Mouse (Mus musculus) hindbrain, embryonic 14.5 days (tissue): ENCODE measurements around the gene Vezf1. TPM values are rescaled to one million over a fixed set of nuclear protein-coding genes. Genes with fewer than 3 reads are reported as not detected.

Source experiments
- ATAC-seq: fragments of 200-750 bp; cut with Nextera tagmentation; 2 replicates; pipeline ENCODE4 v1.8.0; 2017; ENCODE audit warnings: moderate number of reproducible peaks, mild to moderate bottlenecking, moderate TSS enrichment, moderate library complexity; ENCODE audit not compliant: low FRiP score
- DNase-seq: peaks from one replicate; pipeline ENCODE4 v3.0.0-alpha.2; 2015; ENCODE audit warnings: low spot score
- H3K27ac ChIP-seq: fragments of 300-500 bp; sonication (generic); 2 replicates; pipeline ENCODE4 v1.5.1; 2014; ENCODE audit warnings: mild to moderate bottlenecking, moderate library complexity
- H3K27me3 ChIP-seq: fragments of 300-500 bp; sonication (generic); 2 replicates; pipeline ENCODE4 v1.6.1; 2014; ENCODE audit warnings: mild to moderate bottlenecking, low read length, mixed read lengths; ENCODE audit not compliant: control insufficient read depth, insufficient read depth
- H3K36me3 ChIP-seq: fragments of 300-500 bp; sonication (generic); replicated peaks from 2 replicates; pipeline ENCODE4 v1.6.1; 2014; ENCODE audit not compliant: control insufficient read depth, insufficient read depth
- H3K4me1 ChIP-seq: fragments of 300-500 bp; sonication (generic); replicated peaks from 2 replicates; pipeline ENCODE4 v1.6.1; 2014; ENCODE audit warnings: antibody characterized with exemption, low read length, mixed read lengths; ENCODE audit not compliant: control insufficient read depth, insufficient read depth
- H3K4me2 ChIP-seq: fragments of 300-500 bp; sonication (generic); replicated peaks from 2 replicates; pipeline ENCODE4 v1.6.1; 2014; ENCODE audit warnings: mild to moderate bottlenecking, moderate library complexity
- H3K4me3 ChIP-seq: fragments of 300-500 bp; sonication (generic); replicated peaks from 2 replicates; pipeline ENCODE4 v1.5.1; 2014; ENCODE audit warnings: mild to moderate bottlenecking, low read length
- H3K9ac ChIP-seq: fragments of 300-500 bp; sonication (generic); 2 replicates; pipeline ENCODE4 v1.6.1; 2014
- H3K9me3 ChIP-seq: fragments of 300-500 bp; sonication (generic); 2 replicates; pipeline ENCODE4 v1.6.1; 2016; ENCODE audit warnings: low read length; ENCODE audit not compliant: control insufficient read depth
- WGBS: fragments of 180-500 bp; shearing (Covaris S2); extraction: QIAGEN DNeasy Blood & Tissue Kit; methylation state at CpG from one replicate; pipeline ENCODE4 v1.1.7; 2014; 5-methylcytosine and 5-hydroxymethylcytosine counted together
- polyA plus RNA-seq: library from polyadenylated mRNA; unstranded; fragments of >200 nt; fragmentation: Nextera tagmentation; extraction: Ambion mirVana; gene quantifications from 2 replicates; pipeline ENCODE4 v1.2.1, GENCODE M21; 2014

Vezf1 gene
- polyA plus RNA-seq, 1 experiment from 2014 or later: 48.3 TPM

- Histone ChIP-seq H3K36me3 (no peaks in the 10 kb centered on the region), H3K4me1 (peaks cover 33% of the 10 kb centered on the region), H3K4me3 (peak overlapping the region; percentile 93), H3K27me3 (no peaks in the 10 kb centered on the region), H3K4me2 (peak overlapping the region; percentile 78), H3K9ac (peak overlapping the region; percentile 98), H3K27ac (peak overlapping the region; percentile 91), H3K9me3 (no peaks in the 10 kb centered on the region)
- DNase-seq: peak; percentile 60
- peak; percentile 24; the same call in 1 of the 2 replicates for ATAC-seq
- WGBS: under 1% methylated on average over 29 of the region's 38 CpGs
Measured at GRCm38 (mm10) chr11:88099599-88100023, 31.5 kb downstream of the Vezf1 start.

- Histone ChIP-seq H3K36me3 (no peaks in the 10 kb centered on the region), H3K27me3 (no peaks in the 10 kb centered on the region), H3K27ac (0 out of 2 replicates have a peak overlapping the region, but pooled peaks have one; percentile 91), H3K4me1 (peaks cover 33% of the 10 kb centered on the region), H3K4me2 (peak overlapping the region; percentile 78), H3K9me3 (no peaks in the 10 kb centered on the region), H3K9ac (peak overlapping the region; percentile 98), H3K4me3 (peak overlapping the region; percentile 93)
- 34% methylated on average over 4 of the region's 4 CpGs for WGBS
- no peak for DNase-seq
- no peak for ATAC-seq
Measured at GRCm38 (mm10) chr11:88100170-88100569, 32.1 kb downstream of the Vezf1 start.

- no peak overlapping the region for H3K4me2 ChIP-seq
- H3K9ac ChIP-seq: no peak overlapping the region
- H3K9me3 ChIP-seq: no peaks in the 10 kb centered on the region
- DNase-seq (no peak), ATAC-seq (no peak)
- H3K4me3 ChIP-seq: no peak overlapping the region
- peaks cover 25% of the 10 kb centered on the region for H3K4me1 ChIP-seq
- 90% methylated on average over 19 of the region's 19 CpGs for WGBS
- H3K36me3 ChIP-seq: no peaks in the 10 kb centered on the region
- no peaks in the 10 kb centered on the region for H3K27me3 ChIP-seq
- H3K27ac ChIP-seq: no peak overlapping the region
Measured at GRCm38 (mm10) chr11:88103214-88103941, 35.3 kb downstream of the Vezf1 start.

GRCm38 (mm10) chr11:88105494-88106291 is 37.6 kb downstream of the Vezf1 start:
- Histone ChIP-seq H3K9me3 (no peaks in the 10 kb centered on the region), H3K4me1 (peaks cover 14% of the 10 kb centered on the region), H3K4me3 (no peak overlapping the region), H3K9ac (no peak overlapping the region), H3K27ac (no peak overlapping the region), H3K4me2 (no peak overlapping the region), H3K27me3 (no peaks in the 10 kb centered on the region), H3K36me3 (no peaks in the 10 kb centered on the region)
- 77% methylated on average over 6 of the region's 6 CpGs for WGBS
- ATAC-seq (no peak), DNase-seq (no peak)

- no peak overlapping the region for H3K4me3 ChIP-seq
- H3K9ac ChIP-seq: no peak overlapping the region
- 81% methylated on average over 8 of the region's 8 CpGs for WGBS
- ATAC-seq: no peak
- no peak for DNase-seq
- no peaks in the 10 kb centered on the region for H3K27me3 ChIP-seq
- no peaks in the 10 kb centered on the region for H3K36me3 ChIP-seq
- H3K27ac ChIP-seq: no peak overlapping the region
- peaks cover 9% of the 10 kb centered on the region; the same call in 1 of the 2 replicates for H3K4me1 ChIP-seq
- H3K9me3 ChIP-seq: no peaks in the 10 kb centered on the region
- no peak overlapping the region for H3K4me2 ChIP-seq
Measured at GRCm38 (mm10) chr11:88106292-88106554, 38.1 kb downstream of the Vezf1 start.

GRCm38 (mm10) chr11:88107365-88107764 is 39.3 kb downstream of the Vezf1 start:
- 85% methylated on average over 4 of the region's 4 CpGs for WGBS
- peaks cover 3% of the 10 kb centered on the region; the same call in 1 of the 2 replicates for H3K4me1 ChIP-seq
- H3K4me3 ChIP-seq: no peak overlapping the region
- no peaks in the 10 kb centered on the region for H3K36me3 ChIP-seq
- no peaks in the 10 kb centered on the region for H3K27me3 ChIP-seq
- DNase-seq (no peak), ATAC-seq (no peak)
- H3K27ac ChIP-seq: no peak overlapping the region
- no peaks in the 10 kb centered on the region for H3K9me3 ChIP-seq
- H3K9ac ChIP-seq: no peak overlapping the region
- H3K4me2 ChIP-seq: no peak overlapping the region

GRCm38 (mm10) chr11:88110031-88110594 is 42.0 kb downstream of the Vezf1 start:
- WGBS: 62% methylated on average over 7 of the region's 9 CpGs
- H3K36me3 ChIP-seq: no peaks in the 10 kb centered on the region
- no peak overlapping the region for H3K9ac ChIP-seq

GRCm38 (mm10) chr11:88112078-88112477 is 44.0 kb downstream of the Vezf1 start:
- ATAC-seq: no peak
- H3K27me3 ChIP-seq: no peaks in the 10 kb centered on the region
- no peaks in the 10 kb centered on the region for H3K36me3 ChIP-seq
- DNase-seq: no peak
- no peak overlapping the region for H3K4me2 ChIP-seq
- no peak overlapping the region for H3K9ac ChIP-seq
- peaks cover 29% of the 10 kb centered on the region for H3K4me1 ChIP-seq
- 51% methylated on average over 13 of the region's 13 CpGs for WGBS
- no peak overlapping the region for H3K27ac ChIP-seq
- no peak overlapping the region for H3K4me3 ChIP-seq
- H3K9me3 ChIP-seq: no peaks in the 10 kb centered on the region

More at GRCm38 (mm10) chr11:88110031-88110594, 42.0 kb downstream of the Vezf1 start:
- DNase-seq (no peak), ATAC-seq (no peak)
- Histone ChIP-seq H3K4me3 (no peak overlapping the region), H3K4me2 (no peak overlapping the region), H3K27ac (no peak overlapping the region), H3K27me3 (no peaks in the 10 kb centered on the region), H3K9me3 (no peaks in the 10 kb centered on the region), H3K4me1 (peaks cover 20% of the 10 kb centered on the region)

- H3K9ac ChIP-seq: no peak overlapping the region
- 79% methylated on average over 7 of the region's 7 CpGs for WGBS
- no peak overlapping the region for H3K4me2 ChIP-seq
- H3K4me3 ChIP-seq: no peak overlapping the region
- no peak overlapping the region for H3K27ac ChIP-seq
- DNase-seq: no peak
- no peaks in the 10 kb centered on the region for H3K36me3 ChIP-seq
- H3K27me3 ChIP-seq: no peaks in the 10 kb centered on the region
- H3K9me3 ChIP-seq: no peaks in the 10 kb centered on the region
- H3K4me1 ChIP-seq: peaks cover 36% of the 10 kb centered on the region
- ATAC-seq: no peak
Measured at GRCm38 (mm10) chr11:88112677-88113333, 44.7 kb downstream of the Vezf1 start.
